Mouse (Mus musculus): ENCODE data around the gene Mrps7. TPM values are rescaled to one million over a fixed set of nuclear protein-coding genes. Genes with fewer than 3 reads are reported as not detected.

The Mrps7 gene
- 89.5 and 98.3 TPM in 2 replicates for polyA plus RNA-seq (2015; fragmentation: Nextera tagmentation; extraction: Ambion mirVana)

DNA sequence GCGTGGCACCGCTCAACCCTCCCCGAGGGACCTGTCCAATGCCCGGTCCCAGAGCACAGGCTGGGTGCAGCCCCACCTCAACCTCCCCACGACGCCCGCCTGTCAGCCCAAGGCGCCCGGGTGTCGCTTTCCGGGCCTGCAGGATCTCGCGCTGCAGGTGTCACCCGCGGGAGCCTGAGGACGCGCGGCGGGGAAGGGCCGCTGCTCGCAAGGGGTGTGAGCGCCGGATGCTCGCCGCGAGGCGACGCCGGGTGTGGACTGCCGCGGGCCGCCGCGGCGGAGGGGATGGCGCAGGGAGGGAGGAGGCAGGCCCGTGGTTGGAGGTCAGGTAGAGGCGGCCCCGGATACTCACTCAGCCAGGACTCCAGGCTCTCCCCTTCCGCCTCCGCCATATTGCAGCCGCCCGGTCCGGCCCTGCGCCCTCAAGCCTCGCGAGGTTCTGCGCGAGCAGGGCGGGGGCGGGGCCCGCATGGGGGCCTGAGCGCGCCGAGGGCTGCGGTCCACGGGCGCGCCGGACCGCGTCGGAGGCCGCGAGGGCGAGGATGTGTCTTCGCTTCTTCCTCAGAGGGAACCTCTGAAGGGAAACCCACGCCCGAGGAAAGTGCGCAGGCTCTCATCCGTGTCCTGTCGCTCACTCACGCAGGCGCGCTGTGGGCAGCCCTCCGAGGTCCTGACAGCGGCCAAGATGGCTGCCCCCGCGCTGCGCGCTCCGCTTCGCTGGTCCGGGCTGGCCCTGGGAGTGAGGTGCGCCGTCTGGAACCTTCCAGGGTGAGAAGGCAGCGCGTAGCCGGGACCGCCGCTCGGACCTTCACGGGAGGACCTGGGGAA, at the start of gene Mrps7, which contains the start of gene Gga3:
Mrps7 (plus strand) TSS at position 450 of the 828 bp plus-strand sequence.
Gga3 (minus strand) TSS at position 576 of the 828 bp plus-strand sequence.
- Histone ChIP-seq H3K27ac (peak within 1 kb of the TSS; percentile 88), H3K9ac (peak within 1 kb of the TSS; percentile 91), H3K4me2 (replicated peaks) (peak within 1 kb of the TSS; percentile 80), H3K4me1 (replicated peaks) (peaks cover 15% of the 10 kb centered on the region), H3K27me3 (replicated peaks) (no peaks in the 10 kb centered on the region), H3K4me3 (replicated peaks) (peak within 1 kb of the TSS; percentile 94), H3K9me3 (no peaks in the 10 kb centered on the region), H3K36me3 (peaks cover 25% of the 10 kb centered on the region)
- under 1% methylated on average over 87 of the region's 93 CpGs for WGBS
- peak; percentile 98 for ATAC-seq

DNA sequence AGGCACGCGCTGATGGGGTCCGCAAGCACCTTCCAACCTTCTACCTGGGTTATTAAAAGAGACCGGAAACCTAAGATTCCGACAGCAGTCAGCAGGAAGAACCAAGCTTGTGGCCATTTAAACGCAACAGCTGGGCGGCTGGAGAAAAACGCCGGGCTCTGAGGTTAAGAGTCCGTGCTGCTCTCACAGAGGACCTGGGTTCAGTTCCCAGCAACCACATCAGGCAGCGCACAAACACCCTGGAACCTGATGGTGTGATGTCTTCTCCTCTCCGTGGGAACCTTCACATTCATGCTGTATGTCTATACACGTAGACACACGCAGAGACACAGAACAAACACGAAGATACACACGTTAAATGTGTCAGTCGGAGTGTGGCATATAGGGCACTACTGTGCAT, 48.0 kb upstream of the Mrps7 start:
- no peak for ATAC-seq
- no peak overlapping the region for H3K4me3 ChIP-seq (replicated peaks)
- H3K27me3 ChIP-seq (replicated peaks), result no peaks in the 10 kb centered on the region
- H3K9ac ChIP-seq, result no peak overlapping the region
- no peaks in the 10 kb centered on the region for H3K36me3 ChIP-seq
- H3K4me2 ChIP-seq (replicated peaks), result no peak overlapping the region
- no peaks in the 10 kb centered on the region for H3K4me1 ChIP-seq (replicated peaks)
- H3K9me3 ChIP-seq, result no peaks in the 10 kb centered on the region
- 77% methylated on average over 17 of the region's 17 CpGs for WGBS
- H3K27ac ChIP-seq, result no peak overlapping the region

DNA sequence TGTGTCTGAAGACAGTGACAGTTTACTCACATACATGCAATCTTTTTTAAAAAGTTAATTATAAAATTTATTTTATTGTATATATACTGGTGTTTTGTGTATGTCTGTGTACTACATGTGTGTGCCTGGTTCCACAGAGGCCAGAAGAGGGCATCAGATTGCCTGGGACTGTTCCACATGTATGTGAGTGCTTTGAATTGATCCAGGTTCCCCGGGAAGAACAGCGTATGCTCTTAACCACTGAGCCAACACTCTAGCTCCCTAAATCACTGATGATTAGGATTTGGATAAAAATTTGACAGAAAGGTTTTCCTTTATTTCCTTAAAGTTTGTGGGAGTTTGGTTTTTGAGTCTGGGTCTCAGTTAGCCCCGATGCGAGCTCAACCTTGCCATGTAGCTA, 40.3 kb upstream of the Mrps7 start:
- Histone ChIP-seq H3K27ac (peak overlapping the region; percentile 80; the same call in 1 of the 2 replicates), H3K4me2 (replicated peaks) (peak overlapping the region; percentile 74), H3K4me3 (replicated peaks) (peak overlapping the region; percentile 88), H3K4me1 (replicated peaks) (0 out of 2 replicates have a peak, but pooled peaks cover 12% of the 10 kb centered on the region), H3K9ac (peak overlapping the region; percentile 70), H3K27me3 (replicated peaks) (no peaks in the 10 kb centered on the region), H3K36me3 (peaks cover 14% of the 10 kb centered on the region), H3K9me3 (no peaks in the 10 kb centered on the region)
- ATAC-seq, result 0 out of 2 replicates have a peak, but pooled peaks have one; percentile 30
- WGBS, result 45% methylated on average over 4 of the region's 4 CpGs

DNA sequence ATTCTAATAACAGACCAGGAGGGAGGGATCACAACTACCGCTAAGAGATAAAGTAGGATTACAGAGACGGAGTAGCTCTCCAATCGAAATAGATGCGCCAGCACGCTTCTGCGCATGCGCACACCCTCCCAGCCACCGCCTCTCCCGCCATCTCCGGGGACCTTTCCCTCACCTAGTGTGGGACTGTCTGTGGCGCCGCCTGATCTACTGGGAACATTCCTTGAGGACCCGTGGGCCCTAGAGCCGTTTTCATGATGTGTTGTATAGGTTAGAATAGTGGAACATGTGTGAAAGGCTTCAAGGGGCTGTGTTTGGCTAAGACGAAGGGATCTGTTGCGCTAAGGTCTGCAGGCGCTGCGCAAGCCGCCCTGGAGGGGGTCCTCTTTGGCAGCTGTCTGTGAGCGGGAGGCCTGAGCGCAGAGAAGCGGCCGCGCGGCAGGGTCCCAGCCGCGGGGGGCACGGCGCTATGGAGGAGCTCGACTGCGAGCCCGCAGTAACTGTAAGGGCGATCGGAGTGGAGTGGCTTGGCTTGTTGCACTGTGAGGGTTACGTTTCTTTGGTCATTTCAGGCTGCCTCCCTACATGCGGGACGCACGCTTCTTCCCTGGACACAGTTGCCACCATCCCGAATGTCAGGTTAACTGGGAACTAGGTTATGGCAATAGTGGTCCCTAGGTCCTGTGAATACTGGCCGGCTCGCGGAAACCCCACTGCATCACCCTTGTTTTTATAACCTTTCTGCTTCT, 39.5 kb upstream of the Mrps7 start, which contains the start of gene Nup85:
Nup85 (plus strand) TSS at position 371 of the 746 bp plus-strand sequence.
- peak within 1 kb of the TSS; percentile 88 for H3K4me3 ChIP-seq (replicated peaks)
- H3K4me2 ChIP-seq (replicated peaks), result peak within 1 kb of the TSS; percentile 74
- WGBS, result under 1% methylated on average over 42 of the region's 42 CpGs
- H3K36me3 ChIP-seq, result peaks cover 22% of the 10 kb centered on the region
- no peaks in the 10 kb centered on the region for H3K27me3 ChIP-seq (replicated peaks)
- peak within 1 kb of the TSS; percentile 70 for H3K9ac ChIP-seq
- peak; percentile 96 for ATAC-seq
- peak within 1 kb of the TSS; percentile 80 for H3K27ac ChIP-seq
- H3K9me3 ChIP-seq, result no peaks in the 10 kb centered on the region
- 0 out of 2 replicates have a peak, but pooled peaks cover 12% of the 10 kb centered on the region for H3K4me1 ChIP-seq (replicated peaks)

DNA sequence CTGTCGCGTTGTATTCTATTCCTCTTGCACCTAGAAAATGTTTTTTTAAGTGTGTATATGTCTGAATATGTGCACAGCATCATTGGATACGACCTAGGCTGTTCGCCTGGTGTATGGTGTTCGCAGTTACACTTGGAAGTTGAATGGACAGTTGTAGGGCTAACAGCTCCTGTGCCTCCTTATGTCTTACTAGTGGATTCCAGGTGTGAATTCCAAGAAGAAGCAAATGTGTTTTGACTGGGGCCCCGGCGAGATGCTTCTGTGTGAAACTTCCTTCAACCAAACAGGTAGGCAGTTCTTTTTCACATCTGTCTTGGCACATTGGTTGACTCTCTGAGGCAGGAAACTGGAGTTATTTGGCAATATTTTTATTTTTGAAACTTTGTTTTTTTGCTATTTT, 38.8 kb upstream of the Mrps7 start:
- no peak for ATAC-seq
- peak overlapping the region; percentile 74 for H3K4me2 ChIP-seq (replicated peaks)
- peaks cover 30% of the 10 kb centered on the region for H3K36me3 ChIP-seq
- H3K27me3 ChIP-seq (replicated peaks), result no peaks in the 10 kb centered on the region
- no peaks in the 10 kb centered on the region for H3K9me3 ChIP-seq
- peak overlapping the region; percentile 88 for H3K4me3 ChIP-seq (replicated peaks)
- H3K4me1 ChIP-seq (replicated peaks), result 0 out of 2 replicates have a peak, but pooled peaks cover 12% of the 10 kb centered on the region
- 13% methylated on average over 7 of the region's 7 CpGs for WGBS
- H3K27ac ChIP-seq, result no peak overlapping the region
- H3K9ac ChIP-seq, result peak overlapping the region; percentile 70

DNA sequence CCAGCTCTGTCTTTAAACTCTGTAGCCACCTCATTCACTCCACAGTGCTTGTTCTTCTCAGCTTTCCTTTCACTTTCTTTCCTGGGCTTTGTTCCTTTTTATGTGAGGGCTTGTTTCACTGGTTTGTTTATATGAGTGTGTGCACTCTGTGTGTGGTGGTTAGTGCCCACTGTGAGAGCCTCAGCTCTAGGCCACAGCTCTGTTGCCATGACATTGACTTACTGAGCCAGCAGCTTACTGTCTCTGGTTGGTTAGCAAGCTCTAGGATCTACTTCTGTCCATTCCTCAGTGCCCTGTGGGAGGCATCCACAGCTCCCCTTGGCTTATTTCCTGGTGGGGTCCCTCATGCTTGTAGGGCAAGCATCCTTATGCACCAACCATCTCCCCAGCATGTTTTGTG, 24.6 kb upstream of the Mrps7 start:
- no peak overlapping the region for H3K4me2 ChIP-seq (replicated peaks)
- no peaks in the 10 kb centered on the region for H3K4me1 ChIP-seq (replicated peaks)
- ATAC-seq, result no peak
- no peaks in the 10 kb centered on the region for H3K27me3 ChIP-seq (replicated peaks)
- no peak overlapping the region for H3K9ac ChIP-seq
- H3K27ac ChIP-seq, result no peak overlapping the region
- H3K4me3 ChIP-seq (replicated peaks), result no peak overlapping the region
- H3K36me3 ChIP-seq, result peaks cover 48% of the 10 kb centered on the region
- H3K9me3 ChIP-seq, result no peaks in the 10 kb centered on the region

DNA sequence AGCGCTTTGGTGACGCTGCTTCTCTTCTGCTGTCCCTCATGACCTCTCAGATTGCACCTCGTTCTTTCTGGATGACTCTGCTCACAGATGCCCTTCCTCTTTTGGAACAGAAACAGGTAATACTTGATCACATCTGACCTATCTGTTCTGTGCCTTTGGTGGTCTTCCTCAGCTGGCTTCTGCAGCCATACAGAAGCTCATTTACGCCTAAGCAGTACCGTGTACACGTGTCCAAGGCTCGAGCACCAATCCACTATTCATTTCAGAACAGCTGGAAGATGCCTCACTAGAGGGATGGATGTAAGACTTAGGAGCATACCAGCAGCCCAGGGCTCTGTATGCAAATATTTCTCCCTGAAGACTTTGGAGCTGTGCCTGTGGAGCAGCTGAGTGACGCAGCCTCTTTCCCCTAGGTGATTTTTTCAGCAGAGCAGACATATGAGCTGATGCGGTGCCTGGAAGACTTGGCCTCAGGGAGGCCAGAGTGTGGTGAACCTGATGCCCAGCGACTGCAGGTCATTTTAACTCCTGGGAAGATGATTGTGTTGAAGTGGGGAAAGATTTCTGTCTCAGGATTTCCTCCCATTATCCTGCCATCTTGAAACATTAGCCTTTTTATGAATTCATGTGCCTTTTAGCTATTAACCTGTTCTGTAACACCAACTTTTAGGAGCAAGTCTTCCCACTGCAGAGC, 20.7 kb upstream of the Mrps7 start:
- H3K4me3 ChIP-seq (replicated peaks), result no peak overlapping the region
- H3K27me3 ChIP-seq (replicated peaks), result no peaks in the 10 kb centered on the region
- H3K27ac ChIP-seq, result no peak overlapping the region
- no peak for ATAC-seq
- WGBS, result 81% methylated on average over 10 of the region's 10 CpGs
- no peak overlapping the region for H3K9ac ChIP-seq
- no peak overlapping the region for H3K4me2 ChIP-seq (replicated peaks)
- H3K36me3 ChIP-seq, result peaks cover 82% of the 10 kb centered on the region
- H3K9me3 ChIP-seq, result no peaks in the 10 kb centered on the region
- no peaks in the 10 kb centered on the region for H3K4me1 ChIP-seq (replicated peaks)

DNA sequence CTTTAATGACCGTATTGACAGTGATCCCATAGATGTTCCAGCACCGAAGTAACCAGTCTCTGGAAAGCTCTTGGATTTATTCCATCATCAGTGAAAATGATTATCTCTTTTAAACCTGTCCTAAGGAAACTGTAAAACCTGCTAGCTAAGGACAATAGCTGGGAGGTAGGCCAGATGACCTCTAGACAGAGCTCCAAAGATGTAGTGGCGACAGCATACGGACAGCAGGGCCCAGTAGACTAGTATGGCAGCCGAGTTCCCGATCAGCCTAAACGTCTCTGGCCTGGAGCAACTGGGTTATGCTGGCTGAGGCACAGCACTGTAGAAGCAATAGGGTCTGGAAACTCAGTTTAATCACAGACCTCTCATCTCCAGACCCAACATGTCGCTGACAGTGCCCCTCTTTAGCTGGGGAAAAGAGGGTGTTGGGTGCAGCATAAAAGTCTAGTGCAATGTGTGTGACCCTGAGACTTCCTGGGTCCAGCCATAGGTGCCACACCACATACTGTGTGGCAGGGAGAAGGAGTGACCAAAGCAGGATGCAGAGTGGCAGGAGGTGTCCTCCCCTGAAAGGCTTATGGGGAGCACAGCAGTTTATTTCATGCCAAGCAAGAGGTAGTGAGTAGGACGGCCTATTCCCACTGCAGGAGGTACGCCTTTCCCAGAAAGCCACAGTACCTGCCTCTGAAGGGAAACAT, 19.2 kb upstream of the Mrps7 start:
- 86% methylated on average over 10 of the region's 10 CpGs for WGBS
- Histone ChIP-seq H3K27me3 (replicated peaks) (no peaks in the 10 kb centered on the region), H3K9ac (no peak overlapping the region), H3K36me3 (peaks cover 82% of the 10 kb centered on the region), H3K27ac (no peak overlapping the region), H3K9me3 (no peaks in the 10 kb centered on the region), H3K4me2 (replicated peaks) (no peak overlapping the region), H3K4me1 (replicated peaks) (no peaks in the 10 kb centered on the region), H3K4me3 (replicated peaks) (no peak overlapping the region)
- ATAC-seq, result no peak

DNA sequence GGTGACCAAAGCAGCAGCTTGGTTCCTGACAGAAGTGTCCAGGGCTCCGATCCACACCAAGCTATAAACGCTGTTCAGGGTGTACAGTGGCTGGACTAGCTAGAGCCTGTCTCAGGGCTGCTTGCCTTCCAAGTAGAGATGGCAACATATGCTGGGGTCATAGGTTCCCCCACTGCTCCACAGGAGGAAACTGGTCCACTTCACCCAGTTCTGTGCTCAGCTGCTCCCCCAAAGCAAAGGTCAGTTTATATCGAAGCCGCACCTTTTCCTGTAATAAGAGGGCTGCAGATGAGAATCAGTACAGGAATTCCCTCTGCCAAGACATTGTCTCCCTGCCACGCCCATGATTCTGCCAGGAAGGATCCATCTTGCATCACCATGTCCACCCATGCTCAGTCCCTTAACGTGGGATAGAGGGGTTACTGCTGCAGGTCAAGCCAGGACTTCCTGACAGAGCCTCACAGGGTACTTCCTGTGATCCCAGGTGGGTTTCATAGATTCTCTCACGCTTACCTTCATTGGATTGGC, 18.1 kb upstream of the Mrps7 start:
- ATAC-seq, result no peak
- H3K27ac ChIP-seq, result no peak overlapping the region
- no peaks in the 10 kb centered on the region for H3K27me3 ChIP-seq (replicated peaks)
- peaks cover 86% of the 10 kb centered on the region for H3K36me3 ChIP-seq
- no peaks in the 10 kb centered on the region for H3K9me3 ChIP-seq
- H3K4me1 ChIP-seq (replicated peaks), result no peaks in the 10 kb centered on the region
- H3K9ac ChIP-seq, result no peak overlapping the region
- no peak overlapping the region for H3K4me2 ChIP-seq (replicated peaks)
- WGBS, result 85% methylated on average over 7 of the region's 7 CpGs
- no peak overlapping the region for H3K4me3 ChIP-seq (replicated peaks)

DNA sequence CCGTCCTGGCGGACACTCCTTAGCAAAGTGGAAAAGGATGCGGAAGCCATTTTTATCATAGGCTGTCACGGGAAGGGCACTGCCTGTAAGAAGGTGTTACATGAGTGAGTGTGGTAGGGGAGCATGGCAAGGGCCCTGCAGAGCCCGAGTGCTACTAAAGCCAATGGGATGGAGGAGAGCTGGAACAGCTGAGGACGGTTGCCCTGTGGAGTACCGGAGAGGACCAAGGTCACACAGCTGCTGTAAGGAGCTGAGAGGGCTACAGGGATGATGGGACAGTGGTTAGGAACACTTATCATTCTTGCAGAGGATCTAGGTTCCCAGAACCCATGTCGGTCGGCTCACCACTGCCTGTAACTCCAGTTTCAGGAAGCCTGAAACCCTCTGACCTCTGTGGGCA, 17.3 kb upstream of the Mrps7 start:
- no peak for ATAC-seq
- WGBS, result 89% methylated on average over 9 of the region's 9 CpGs
- Histone ChIP-seq H3K4me2 (replicated peaks) (no peak overlapping the region), H3K4me1 (replicated peaks) (no peaks in the 10 kb centered on the region), H3K4me3 (replicated peaks) (no peak overlapping the region), H3K9ac (no peak overlapping the region), H3K27ac (no peak overlapping the region), H3K36me3 (peaks cover 86% of the 10 kb centered on the region), H3K9me3 (no peaks in the 10 kb centered on the region), H3K27me3 (replicated peaks) (no peaks in the 10 kb centered on the region)

DNA sequence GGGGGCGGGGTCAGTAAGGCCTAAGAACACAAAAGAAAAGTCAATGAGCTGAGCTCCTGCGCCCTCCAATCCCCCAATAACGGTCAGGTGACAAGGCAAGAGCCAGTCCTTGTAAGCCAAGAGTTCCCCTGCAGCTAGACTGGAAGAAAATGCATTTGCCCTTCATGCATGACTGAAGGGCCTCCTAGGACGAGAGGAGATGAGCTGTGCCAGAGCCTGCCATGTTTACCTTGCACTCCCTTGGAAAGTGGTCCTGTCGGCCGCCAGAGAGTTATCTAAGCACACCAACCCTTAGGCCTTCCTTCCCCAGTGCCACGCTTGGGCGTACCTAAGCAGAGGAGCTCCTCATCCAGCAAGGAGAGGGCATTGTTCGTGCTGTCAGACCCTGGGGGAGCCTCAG, 15.7 kb upstream of the Mrps7 start:
- H3K27ac ChIP-seq, result no peak overlapping the region
- WGBS, result 83% methylated on average over 9 of the region's 9 CpGs

More for the DNA sequence above, 15.7 kb upstream of the Mrps7 start:
- H3K4me3 ChIP-seq (replicated peaks), result no peak overlapping the region
- no peak overlapping the region for H3K9ac ChIP-seq
- H3K4me1 ChIP-seq (replicated peaks), result no peaks in the 10 kb centered on the region
- H3K27me3 ChIP-seq (replicated peaks), result no peaks in the 10 kb centered on the region
- H3K36me3 ChIP-seq, result peaks cover 81% of the 10 kb centered on the region
- no peaks in the 10 kb centered on the region for H3K9me3 ChIP-seq
- ATAC-seq, result no peak
- no peak overlapping the region for H3K4me2 ChIP-seq (replicated peaks)
